Mouse (Mus musculus) embryonic facial prominence, embryonic 12.5 days (tissue): Measurements from ENCODE around the gene Mybl2. TPM values are rescaled to one million over a fixed set of nuclear protein-coding genes. Genes with fewer than 3 reads are reported as not detected.

Experiments
- ATAC-seq: fragments of 200-750 bp; cut with Nextera tagmentation; 2 replicates; pipeline ENCODE4 v1.8.0; 2017; ENCODE audit not compliant: insufficient number of reproducible peaks, insufficient read depth, low FRiP score, low TSS enrichment
- H3K27ac ChIP-seq: fragments of 300-500 bp; sonication (generic); 2 replicates; pipeline ENCODE4 v1.5.1; 2016; ENCODE audit warnings: mild to moderate bottlenecking
- H3K27me3 ChIP-seq: fragments of 300-500 bp; sonication (generic); 2 replicates; pipeline ENCODE4 v1.6.1; 2016; ENCODE audit warnings: mild to moderate bottlenecking, moderate library complexity
- H3K36me3 ChIP-seq: fragments of 300-500 bp; sonication (generic); 2 replicates; pipeline ENCODE4 v1.6.1; 2016; ENCODE audit warnings: mild to moderate bottlenecking
- H3K4me1 ChIP-seq: fragments of 300-500 bp; sonication (generic); 2 replicates; pipeline ENCODE4 v1.6.1; 2016
- H3K4me2 ChIP-seq: fragments of 300-500 bp; sonication (generic); replicated peaks from 2 replicates; pipeline ENCODE4 v1.6.1; 2016; ENCODE audit warnings: mild to moderate bottlenecking, moderate library complexity
- H3K4me3 ChIP-seq: fragments of 300-500 bp; sonication (generic); 2 replicates; pipeline ENCODE4 v1.5.1; 2016; ENCODE audit warnings: mild to moderate bottlenecking
- H3K9ac ChIP-seq: fragments of 300-500 bp; sonication (generic); 2 replicates; pipeline ENCODE4 v1.6.1; 2016; ENCODE audit warnings: mild to moderate bottlenecking, moderate library complexity
- H3K9me3 ChIP-seq: fragments of 300-500 bp; sonication (generic); 2 replicates; pipeline ENCODE4 v1.6.1; 2016; ENCODE audit warnings: mild to moderate bottlenecking, moderate library complexity
- WGBS: fragments of 180-500 bp; shearing (Covaris S2); methylation state at CpG from one replicate; pipeline ENCODE4 v1.1.7; 2016; 5-methylcytosine and 5-hydroxymethylcytosine counted together
- microRNA-seq: library from miRNA; unstranded; fragments of <30 nt; microRNA quantifications from one replicate; pipeline ENCODE4, GENCODE M21; 2017
- polyA plus RNA-seq: library from polyadenylated mRNA; unstranded; fragments of >200 nt; fragmentation: Nextera tagmentation; extraction: Ambion mirVana; gene quantifications from 2 replicates; pipeline ENCODE4 v1.2.1, GENCODE M21; 2016

Gene Mybl2
- polyA plus RNA-seq, 1 experiment from 2014 or later, result 35.2 TPM

GRCm38 (mm10) chr2:163122319-163122718 lies 67.8 kb downstream of the Mybl2 start:
- no peaks in the 10 kb centered on the region for H3K4me1 ChIP-seq
- H3K9me3 ChIP-seq, result peaks cover 1% of the 10 kb centered on the region; the same call in 1 of the 2 replicates
- 0 out of 2 replicates have a peak, but pooled peaks cover 12% of the 10 kb centered on the region for H3K27me3 ChIP-seq
- peak overlapping the region; percentile 32 for H3K4me2 ChIP-seq
- peak; percentile 96 for ATAC-seq
- peak overlapping the region; percentile 13; the same call in 1 of the 2 replicates for H3K4me3 ChIP-seq
- peak overlapping the region; percentile 50; the same call in 1 of the 2 replicates for H3K27ac ChIP-seq
- no peaks in the 10 kb centered on the region for H3K36me3 ChIP-seq
- WGBS, result 25% methylated on average over 9 of the region's 9 CpGs
- no peak overlapping the region for H3K9ac ChIP-seq

- H3K36me3 ChIP-seq, result no peaks in the 10 kb centered on the region
- no peak for ATAC-seq
- H3K4me3 ChIP-seq, result no peak overlapping the region
- 0 out of 2 replicates have a peak, but pooled peaks cover 12% of the 10 kb centered on the region for H3K27me3 ChIP-seq
- H3K9me3 ChIP-seq, result peaks cover 4% of the 10 kb centered on the region; the same call in 1 of the 2 replicates
- 84% methylated on average over 5 of the region's 5 CpGs for WGBS
- H3K27ac ChIP-seq, result no peak overlapping the region
- H3K4me1 ChIP-seq, result no peaks in the 10 kb centered on the region
- H3K4me2 ChIP-seq, result no peak overlapping the region
- no peak overlapping the region for H3K9ac ChIP-seq
Observed at GRCm38 (mm10) chr2:163123496-163123895, 69.0 kb downstream of the Mybl2 start.

DNA sequence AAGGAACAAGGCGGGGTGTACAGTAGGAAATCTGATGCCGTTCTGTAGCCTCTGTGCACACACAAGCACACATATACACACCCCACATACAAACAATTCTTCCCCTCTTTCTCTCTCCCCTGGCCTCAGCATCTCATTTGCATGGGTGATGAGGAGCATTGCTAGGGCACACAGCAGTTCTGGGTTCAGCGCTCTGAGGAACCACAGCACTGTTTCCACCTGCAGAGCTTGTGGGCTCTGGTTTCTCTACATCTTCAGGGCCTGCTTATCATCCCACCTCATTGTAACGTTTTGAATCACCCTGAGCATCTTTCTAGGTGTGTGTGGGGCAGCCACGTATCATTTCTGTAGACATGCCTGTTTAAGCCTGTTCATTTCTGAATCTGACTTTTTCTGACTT lies 76.3 kb downstream of the Mybl2 start:
- no peak overlapping the region for H3K4me2 ChIP-seq
- ATAC-seq, result no peak
- H3K27me3 ChIP-seq, result no peaks in the 10 kb centered on the region
- no peaks in the 10 kb centered on the region for H3K4me1 ChIP-seq
- H3K9ac ChIP-seq, result no peak overlapping the region
- WGBS, result 83% methylated on average over 5 of the region's 5 CpGs
- H3K9me3 ChIP-seq, result peaks cover 4% of the 10 kb centered on the region; the same call in 1 of the 2 replicates
- H3K36me3 ChIP-seq, result no peaks in the 10 kb centered on the region
- no peak overlapping the region for H3K27ac ChIP-seq
- H3K4me3 ChIP-seq, result no peak overlapping the region

DNA sequence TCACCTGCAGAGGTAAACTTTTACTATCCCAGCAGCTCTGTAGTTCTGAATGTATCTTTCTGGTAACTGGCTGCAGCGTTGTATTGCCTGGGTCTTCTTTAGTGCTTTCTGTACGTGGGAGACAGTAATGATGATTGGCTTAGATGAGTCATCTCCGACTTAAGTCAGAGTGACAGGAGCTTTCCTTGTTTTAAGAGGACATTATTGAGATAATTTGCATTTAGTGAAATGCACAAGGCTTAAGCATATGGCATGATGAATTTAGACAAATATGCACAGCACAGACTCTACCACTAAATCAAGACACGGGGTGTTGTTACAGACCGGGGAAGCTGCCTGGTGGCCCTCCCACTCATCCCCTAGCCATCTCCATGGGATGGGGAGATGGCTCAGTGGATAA lies 77.8 kb downstream of the Mybl2 start:
- Histone ChIP-seq H3K4me3 (no peak overlapping the region), H3K27me3 (no peaks in the 10 kb centered on the region), H3K9ac (no peak overlapping the region), H3K4me2 (no peak overlapping the region), H3K4me1 (no peaks in the 10 kb centered on the region), H3K36me3 (no peaks in the 10 kb centered on the region), H3K9me3 (peaks cover 3% of the 10 kb centered on the region; the same call in 1 of the 2 replicates), H3K27ac (no peak overlapping the region)
- 84% methylated on average over 5 of the region's 5 CpGs for WGBS
- ATAC-seq, result no peak

Small RNAs within 50 kb of the gene (microRNA-seq; reads per million reads assigned to microRNA genes)
- gene Gm22174, result not detected
- not detected for gene Mir7003

Other genes starting within 250 kb of the Mybl2 start
- 255 and 274 TPM in 2 replicates for gene Srsf6, start 123.2 kb upstream of the Mybl2 start, polyA plus RNA-seq
- 0.17 and 0.28 TPM in 2 replicates for gene L3mbtl1, start 111.2 kb upstream of the Mybl2 start, polyA plus RNA-seq
- gene Sgk2, start 67.4 kb upstream of the Mybl2 start, polyA plus RNA-seq, result 0.05 TPM in 1 of 2 replicates, not detected in the other
- 52.2 and 55.7 TPM in 2 replicates for gene Ift52, start 37.3 kb upstream of the Mybl2 start, polyA plus RNA-seq
- gene Gtsf1l, start 33.2 kb downstream of the Mybl2 start, polyA plus RNA-seq, result not detected in 2 replicates
- 5.2 and 6.1 TPM in 2 replicates for gene Tox2, start 148.4 kb downstream of the Mybl2 start, polyA plus RNA-seq